Mouse (Mus musculus) forebrain, embryonic 15.5 days (tissue): ENCODE data around the gene Cckbr. TPM values are rescaled to one million over a fixed set of nuclear protein-coding genes. Genes with fewer than 3 reads are reported as not detected.

ENCODE experiments used
- ATAC-seq: fragments of 200-750 bp; cut with Nextera tagmentation; replicated peaks from 2 replicates; pipeline ENCODE4 v1.8.0; 2017; ENCODE audit warnings: mild to moderate bottlenecking, moderate TSS enrichment, moderate library complexity
- H3K27ac ChIP-seq: fragments of 300-500 bp; sonication (generic); replicated peaks from 2 replicates; pipeline ENCODE4 v1.5.1; 2015; ENCODE audit warnings: mild to moderate bottlenecking, inconsistent platforms
- H3K27me3 ChIP-seq: fragments of 300-500 bp; sonication (generic); 2 replicates; pipeline ENCODE4 v1.6.1; 2015; ENCODE audit warnings: inconsistent platforms
- H3K36me3 ChIP-seq: fragments of 300-500 bp; sonication (generic); 2 replicates; pipeline ENCODE4 v1.6.1; 2015; ENCODE audit warnings: mild to moderate bottlenecking, inconsistent platforms
- H3K4me1 ChIP-seq: fragments of 300-500 bp; sonication (generic); 2 replicates; pipeline ENCODE4 v1.6.1; 2015; ENCODE audit warnings: inconsistent platforms
- H3K4me2 ChIP-seq: fragments of 300-500 bp; sonication (generic); replicated peaks from 2 replicates; pipeline ENCODE4 v1.6.1; 2015; ENCODE audit warnings: mild to moderate bottlenecking, inconsistent platforms
- H3K4me3 ChIP-seq: fragments of 300-500 bp; sonication (generic); 2 replicates; pipeline ENCODE4 v1.5.1; 2015; ENCODE audit warnings: mild to moderate bottlenecking, inconsistent platforms
- H3K9ac ChIP-seq: fragments of 300-500 bp; sonication (generic); replicated peaks from 2 replicates; pipeline ENCODE4 v1.6.1; 2015; ENCODE audit warnings: mild to moderate bottlenecking, inconsistent platforms
- H3K9me3 ChIP-seq: fragments of 300-500 bp; sonication (generic); 2 replicates; pipeline ENCODE4 v1.6.1; 2016; ENCODE audit warnings: inconsistent platforms
- WGBS: fragments of 180-500 bp; shearing (Covaris S2); methylation state at CpG from one replicate; pipeline ENCODE4 v1.1.7; 2015; ENCODE audit warnings: mixed read lengths; 5-methylcytosine and 5-hydroxymethylcytosine counted together
- polyA plus RNA-seq: library from polyadenylated mRNA; unstranded; fragments of >200 nt; fragmentation: Nextera tagmentation; extraction: Ambion mirVana; gene quantifications from 2 replicates; pipeline ENCODE4 v1.2.1, GENCODE M21; 2015

The Cckbr gene
- polyA plus RNA-seq, 1 experiment from 2014 or later = 1.5 TPM

- H3K4me2 ChIP-seq = no peak overlapping the region
- no peaks in the 10 kb centered on the region for H3K36me3 ChIP-seq
- 47% methylated on average over 5 of the region's 5 CpGs for WGBS
- no peak overlapping the region for H3K4me3 ChIP-seq
- 0 out of 2 replicates have a peak, but pooled peaks cover 13% of the 10 kb centered on the region for H3K4me1 ChIP-seq
- peak; percentile 74 for ATAC-seq
- H3K27me3 ChIP-seq = no peaks in the 10 kb centered on the region
- H3K9me3 ChIP-seq = no peaks in the 10 kb centered on the region
- H3K9ac ChIP-seq = no peak overlapping the region
- H3K27ac ChIP-seq = no peak overlapping the region
Observed at GRCm38 (mm10) chr7:105513845-105514291, 88.3 kb downstream of the Cckbr start.

- Histone ChIP-seq H3K9me3 (no peaks in the 10 kb centered on the region), H3K4me3 (no peak overlapping the region), H3K27ac (no peak overlapping the region), H3K27me3 (no peaks in the 10 kb centered on the region), H3K36me3 (no peaks in the 10 kb centered on the region), H3K4me1 (0 out of 2 replicates have a peak, but pooled peaks cover 13% of the 10 kb centered on the region), H3K9ac (no peak overlapping the region), H3K4me2 (no peak overlapping the region)
- ATAC-seq = peak; percentile 47
- WGBS = 47% methylated on average over 5 of the region's 5 CpGs
Observed at GRCm38 (mm10) chr7:105514561-105514960, 89.0 kb downstream of the Cckbr start.

DNA sequence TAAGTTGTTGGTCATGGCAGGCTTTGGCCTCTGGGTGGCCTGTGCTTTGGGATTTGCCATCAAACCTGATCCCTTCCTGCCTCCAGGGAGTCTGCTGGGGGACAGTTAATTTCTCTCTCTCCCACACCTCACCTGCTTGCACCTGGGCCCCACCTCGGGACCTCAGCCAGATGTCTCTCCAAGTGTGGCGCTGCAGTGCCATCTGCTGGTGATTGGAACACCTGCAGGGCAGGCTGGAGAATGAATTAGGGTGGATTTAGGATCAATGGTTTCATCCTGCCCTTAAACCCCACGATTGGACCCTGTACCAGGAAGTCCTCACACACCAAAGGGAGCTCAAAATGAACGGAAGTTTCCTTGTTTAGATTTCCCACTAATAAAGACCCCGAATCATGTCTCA, 89.6 kb downstream of the Cckbr start:
- 14% methylated on average over 5 of the region's 5 CpGs for WGBS
- no peak overlapping the region for H3K9ac ChIP-seq
- 0 out of 2 replicates have a peak, but pooled peaks cover 13% of the 10 kb centered on the region for H3K4me1 ChIP-seq
- no peaks in the 10 kb centered on the region for H3K27me3 ChIP-seq
- H3K27ac ChIP-seq = no peak overlapping the region
- peak; percentile 44; the same call in 1 of the 2 replicates for ATAC-seq
- no peaks in the 10 kb centered on the region for H3K36me3 ChIP-seq
- no peak overlapping the region for H3K4me2 ChIP-seq
- no peak overlapping the region for H3K4me3 ChIP-seq
- no peaks in the 10 kb centered on the region for H3K9me3 ChIP-seq

GRCm38 (mm10) chr7:105516669-105517360, 91.3 kb downstream of the Cckbr start:
- Histone ChIP-seq H3K4me3 (no peak overlapping the region), H3K4me2 (no peak overlapping the region), H3K27ac (no peak overlapping the region), H3K9ac (no peak overlapping the region), H3K4me1 (0 out of 2 replicates have a peak, but pooled peaks cover 13% of the 10 kb centered on the region), H3K9me3 (no peaks in the 10 kb centered on the region), H3K27me3 (no peaks in the 10 kb centered on the region), H3K36me3 (no peaks in the 10 kb centered on the region)
- ATAC-seq = no peak
- 32% methylated on average over 9 of the region's 9 CpGs for WGBS

DNA sequence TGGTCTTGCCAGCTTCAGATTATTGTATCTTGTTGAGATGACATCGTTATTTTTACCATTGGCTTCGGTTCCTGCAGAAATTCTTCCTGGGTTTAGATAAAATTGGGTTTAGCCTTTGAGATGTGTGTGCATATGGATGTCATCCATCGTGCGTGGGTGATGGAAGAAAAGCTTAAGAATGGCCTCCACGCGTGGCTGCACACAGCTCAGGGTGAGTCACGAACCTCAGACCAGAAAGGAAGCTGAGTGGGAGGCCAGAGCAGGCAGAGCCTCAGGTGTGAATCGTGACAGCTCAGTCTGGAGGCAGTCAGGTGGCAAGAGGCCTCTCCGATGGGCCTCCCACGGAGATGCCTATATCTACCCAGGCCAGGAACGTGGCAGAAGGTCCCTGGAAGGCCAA, 93.8 kb downstream of the Cckbr start:
- H3K4me1 ChIP-seq = 0 out of 2 replicates have a peak, but pooled peaks cover 6% of the 10 kb centered on the region
- H3K9ac ChIP-seq = no peak overlapping the region
- H3K4me2 ChIP-seq = no peak overlapping the region
- H3K27ac ChIP-seq = no peak overlapping the region
- WGBS = 72% methylated on average over 11 of the region's 11 CpGs
- H3K36me3 ChIP-seq = no peaks in the 10 kb centered on the region
- H3K4me3 ChIP-seq = no peak overlapping the region
- H3K27me3 ChIP-seq = no peaks in the 10 kb centered on the region
- ATAC-seq = no peak
- H3K9me3 ChIP-seq = no peaks in the 10 kb centered on the region

DNA sequence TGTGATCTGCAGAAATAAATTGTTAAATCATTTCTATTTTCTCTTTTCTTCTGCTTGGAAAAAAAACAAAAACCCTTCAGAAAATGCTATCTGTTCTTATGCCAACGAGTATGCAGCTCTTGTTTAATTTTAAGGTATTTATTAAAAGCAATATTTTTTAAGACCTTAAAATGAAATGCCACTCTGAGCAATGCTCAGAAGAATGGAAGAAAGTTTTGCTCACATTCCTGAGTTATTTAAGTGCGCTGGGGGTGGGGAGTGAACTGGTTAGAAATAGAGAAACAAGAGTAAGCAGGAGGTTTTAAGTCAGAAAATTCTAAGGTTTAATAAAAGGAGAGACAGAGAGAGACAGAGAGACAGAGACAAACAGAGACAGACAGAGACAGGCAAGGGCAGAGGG, 94.2 kb downstream of the Cckbr start:
- Histone ChIP-seq H3K27me3 (no peaks in the 10 kb centered on the region), H3K36me3 (no peaks in the 10 kb centered on the region), H3K4me3 (no peak overlapping the region), H3K9ac (no peak overlapping the region), H3K9me3 (no peaks in the 10 kb centered on the region), H3K4me1 (0 out of 2 replicates have a peak, but pooled peaks cover 4% of the 10 kb centered on the region), H3K4me2 (no peak overlapping the region), H3K27ac (no peak overlapping the region)
- 79% methylated on average over 2 of the region's 2 CpGs for WGBS
- ATAC-seq = no peak

- Histone ChIP-seq H3K27ac (no peak overlapping the region), H3K4me1 (0 out of 2 replicates have a peak, but pooled peaks cover under 1% of the 10 kb centered on the region), H3K27me3 (no peaks in the 10 kb centered on the region), H3K9me3 (no peaks in the 10 kb centered on the region), H3K36me3 (no peaks in the 10 kb centered on the region), H3K4me2 (no peak overlapping the region), H3K9ac (no peak overlapping the region), H3K4me3 (no peak overlapping the region)
- ATAC-seq = no peak
- WGBS = 32% methylated on average over 6 of the region's 6 CpGs
Observed at GRCm38 (mm10) chr7:105520201-105520600, 94.7 kb downstream of the Cckbr start.

Other genes with a start within 250 kb of the Cckbr start
- gene Olfr685, start 239.7 kb upstream of the Cckbr start, polyA plus RNA-seq = not detected in 2 replicates
- gene Olfr686, start 218.2 kb upstream of the Cckbr start, polyA plus RNA-seq = not detected in 2 replicates
- not detected in 2 replicates for gene Olfr688, start 137.6 kb upstream of the Cckbr start, polyA plus RNA-seq
- gene Olfr689, start 114.6 kb upstream of the Cckbr start, polyA plus RNA-seq = not detected in 2 replicates
- gene Olfr690, start 91.6 kb upstream of the Cckbr start, polyA plus RNA-seq = not detected in 2 replicates
- gene Olfr691, start 83.5 kb upstream of the Cckbr start, polyA plus RNA-seq = 0.11 TPM in 1 of 2 replicates, not detected in the other
- gene Olfr692, start 57.5 kb upstream of the Cckbr start, polyA plus RNA-seq = not detected in 2 replicates
- gene Gm5901, start 50.7 kb upstream of the Cckbr start, polyA plus RNA-seq = not detected in 2 replicates
- gene Fam160a2, start 25.7 kb upstream of the Cckbr start, polyA plus RNA-seq = 50.2 and 50.6 TPM in 2 replicates
- gene Cnga4, start 21.2 kb upstream of the Cckbr start, polyA plus RNA-seq = 0.09 and 0.11 TPM in 2 replicates
- gene Cavin3, start 56.6 kb downstream of the Cckbr start, polyA plus RNA-seq = 24.2 and 25.5 TPM in 2 replicates
- gene Smpd1, start 128.6 kb downstream of the Cckbr start, polyA plus RNA-seq = 65.5 and 69.8 TPM in 2 replicates
- gene Apbb1, start 155.9 kb downstream of the Cckbr start, polyA plus RNA-seq = 249 and 255 TPM in 2 replicates
- 0.11 and 0.24 TPM in 2 replicates for gene Hpx, start 174.4 kb downstream of the Cckbr start, polyA plus RNA-seq
- 69.4 and 72.3 TPM in 2 replicates for gene Trim3, start 207.8 kb downstream of the Cckbr start, polyA plus RNA-seq
- 135 and 139 TPM in 2 replicates for gene Timm10b, start 214.3 kb downstream of the Cckbr start, polyA plus RNA-seq
- gene Arfip2, start 214.7 kb downstream of the Cckbr start, polyA plus RNA-seq = 80.6 and 85.6 TPM in 2 replicates
- 6.9 and 14.7 TPM in 2 replicates for gene Gm45799, start 214.8 kb downstream of the Cckbr start, polyA plus RNA-seq
- 0.42 and 0.86 TPM in 2 replicates for gene Dnhd1, start 225.1 kb downstream of the Cckbr start, polyA plus RNA-seq